Mouse (Mus musculus): ENCODE measurements at regions not wholly inside any gene's neighbourhood (a gene's known extent, or its start where the extent isn't known, plus 50 kb on each side); places are given as distances from the start of the nearest gene placed in this dataset.

GRCm38 (mm10) chrX:158920217-158920616, 289.9 kb upstream of the Rps6ka3 start:
- H3K36me3 ChIP-seq (replicated peaks), result no peaks in the 10 kb centered on the region
- H3K4me1 ChIP-seq, result peaks cover 10% of the 10 kb centered on the region
- H3K27me3 ChIP-seq (replicated peaks; ENCODE audit: low read depth, poor library complexity, severe bottlenecking), result peaks cover 61% of the 10 kb centered on the region
- no peak overlapping the region for H3K27ac ChIP-seq (replicated peaks)
- no peak overlapping the region for H3K4me3 ChIP-seq
- WGBS, result 48% methylated on average over 3 of the region's 3 CpGs
- no peaks in the 10 kb centered on the region for H3K9me3 ChIP-seq
- no peak for DNase-seq (ENCODE audit: low spot score)

- H3K27ac ChIP-seq (replicated peaks), result no peak overlapping the region
- H3K4me3 ChIP-seq, result no peak overlapping the region
- peaks cover 54% of the 10 kb centered on the region for H3K27me3 ChIP-seq (replicated peaks; ENCODE audit: low read depth, poor library complexity, severe bottlenecking)
- WGBS, result 44% methylated on average over 5 of the region's 5 CpGs
- DNase-seq (ENCODE audit: low spot score), result peak; percentile 16
- no peaks in the 10 kb centered on the region for H3K36me3 ChIP-seq (replicated peaks)
- no peaks in the 10 kb centered on the region for H3K9me3 ChIP-seq
- peaks cover 10% of the 10 kb centered on the region for H3K4me1 ChIP-seq
Observed at GRCm38 (mm10) chrX:158921424-158921823, 288.7 kb upstream of the Rps6ka3 start.

- Histone ChIP-seq H3K27ac (replicated peaks) (no peak overlapping the region), H3K4me1 (peaks cover 10% of the 10 kb centered on the region), H3K27me3 (replicated peaks; ENCODE audit: low read depth, poor library complexity, severe bottlenecking) (peaks cover 54% of the 10 kb centered on the region), H3K4me3 (peak overlapping the region; percentile 16; the same call in 1 of the 2 replicates), H3K36me3 (replicated peaks) (no peaks in the 10 kb centered on the region), H3K9me3 (no peaks in the 10 kb centered on the region)
- WGBS, result 29% methylated on average over 14 of the region's 14 CpGs
- peak; percentile 75 for DNase-seq (ENCODE audit: low spot score)
Observed at GRCm38 (mm10) chrX:158921838-158922450, 288.2 kb upstream of the Rps6ka3 start.

- no peaks in the 10 kb centered on the region for H3K36me3 ChIP-seq (replicated peaks)
- DNase-seq (ENCODE audit: low spot score), result peak; percentile 44
- no peak overlapping the region for H3K27ac ChIP-seq (replicated peaks)
- H3K4me1 ChIP-seq, result peaks cover 10% of the 10 kb centered on the region
- no peaks in the 10 kb centered on the region for H3K9me3 ChIP-seq
- H3K4me3 ChIP-seq, result peak overlapping the region; percentile 38
- WGBS, result 23% methylated on average over 14 of the region's 14 CpGs
- peaks cover 49% of the 10 kb centered on the region for H3K27me3 ChIP-seq (replicated peaks; ENCODE audit: low read depth, poor library complexity, severe bottlenecking)
Observed at GRCm38 (mm10) chrX:158923081-158923561, 287.0 kb upstream of the Rps6ka3 start.

- Histone ChIP-seq H3K27ac (replicated peaks) (no peak overlapping the region), H3K4me1 (peaks cover 10% of the 10 kb centered on the region), H3K27me3 (replicated peaks; ENCODE audit: low read depth, poor library complexity, severe bottlenecking) (peaks cover 41% of the 10 kb centered on the region), H3K9me3 (no peaks in the 10 kb centered on the region), H3K36me3 (replicated peaks) (no peaks in the 10 kb centered on the region), H3K4me3 (peak overlapping the region; percentile 38)
- 34% methylated on average over 17 of the region's 17 CpGs for WGBS
- no peak for DNase-seq (ENCODE audit: low spot score)
Observed at GRCm38 (mm10) chrX:158923657-158924489, 286.2 kb upstream of the Rps6ka3 start.

GRCm38 (mm10) chrX:158924490-158925398, 285.4 kb upstream of the Rps6ka3 start:
- H3K9me3 ChIP-seq, result no peaks in the 10 kb centered on the region
- WGBS, result 38% methylated on average over 6 of the region's 6 CpGs
- peaks cover 10% of the 10 kb centered on the region for H3K4me1 ChIP-seq
- peaks cover 33% of the 10 kb centered on the region for H3K27me3 ChIP-seq (replicated peaks; ENCODE audit: low read depth, poor library complexity, severe bottlenecking)
- H3K27ac ChIP-seq (replicated peaks), result no peak overlapping the region
- no peaks in the 10 kb centered on the region for H3K36me3 ChIP-seq (replicated peaks)
- no peak for DNase-seq (ENCODE audit: low spot score)
- 0 out of 2 replicates have a peak overlapping the region, but pooled peaks have one; percentile 38 for H3K4me3 ChIP-seq

- no peaks in the 10 kb centered on the region for H3K4me1 ChIP-seq
- peaks cover 21% of the 10 kb centered on the region for H3K27me3 ChIP-seq (replicated peaks; ENCODE audit: low read depth, poor library complexity, severe bottlenecking)
- H3K4me3 ChIP-seq, result no peak overlapping the region
- no peaks in the 10 kb centered on the region for H3K36me3 ChIP-seq (replicated peaks)
- no peak overlapping the region for H3K27ac ChIP-seq (replicated peaks)
- WGBS, result 81% methylated on average over 1 of the region's 1 CpGs
- no peak for DNase-seq (ENCODE audit: low spot score)
- H3K9me3 ChIP-seq, result no peaks in the 10 kb centered on the region
Observed at GRCm38 (mm10) chrX:158931864-158932263, 278.2 kb upstream of the Rps6ka3 start.

- DNase-seq (ENCODE audit: low spot score), result no peak
- Histone ChIP-seq H3K27me3 (replicated peaks; ENCODE audit: low read depth, poor library complexity, severe bottlenecking) (no peaks in the 10 kb centered on the region; the same call in 1 of the 2 replicates), H3K4me3 (no peak overlapping the region), H3K9me3 (no peaks in the 10 kb centered on the region), H3K27ac (replicated peaks) (no peak overlapping the region), H3K36me3 (replicated peaks) (no peaks in the 10 kb centered on the region), H3K4me1 (no peaks in the 10 kb centered on the region)
- WGBS, result 74% methylated on average over 4 of the region's 4 CpGs
Observed at GRCm38 (mm10) chrX:158947191-158947590, 262.9 kb upstream of the Rps6ka3 start.

GRCm38 (mm10) chrX:158971726-158972125, 238.4 kb upstream of the Rps6ka3 start:
- 69% methylated on average over 5 of the region's 5 CpGs for WGBS
- no peak for DNase-seq (ENCODE audit: low spot score)
- H3K4me1 ChIP-seq, result no peaks in the 10 kb centered on the region

GRCm38 (mm10) chrX:158976648-158977047, 233.5 kb upstream of the Rps6ka3 start:
- H3K9me3 ChIP-seq, result no peaks in the 10 kb centered on the region
- H3K27ac ChIP-seq (replicated peaks), result no peak overlapping the region
- no peak overlapping the region for H3K4me3 ChIP-seq
- no peaks in the 10 kb centered on the region for H3K4me1 ChIP-seq
- 55% methylated on average over 5 of the region's 5 CpGs for WGBS
- peaks cover 17% of the 10 kb centered on the region for H3K27me3 ChIP-seq (replicated peaks; ENCODE audit: low read depth, poor library complexity, severe bottlenecking)
- DNase-seq (ENCODE audit: low spot score), result no peak
- no peaks in the 10 kb centered on the region for H3K36me3 ChIP-seq (replicated peaks)

More at GRCm38 (mm10) chrX:158971726-158972125, 238.4 kb upstream of the Rps6ka3 start:
- Histone ChIP-seq H3K9me3 (no peaks in the 10 kb centered on the region), H3K36me3 (replicated peaks) (no peaks in the 10 kb centered on the region), H3K27ac (replicated peaks) (no peak overlapping the region), H3K27me3 (replicated peaks; ENCODE audit: low read depth, poor library complexity, severe bottlenecking) (peaks cover 12% of the 10 kb centered on the region), H3K4me3 (no peak overlapping the region)

GRCm38 (mm10) chrX:158984721-158985120, 225.4 kb upstream of the Rps6ka3 start:
- no peak overlapping the region for H3K27ac ChIP-seq (replicated peaks)
- peaks cover 32% of the 10 kb centered on the region for H3K27me3 ChIP-seq (replicated peaks; ENCODE audit: low read depth, poor library complexity, severe bottlenecking)
- H3K4me1 ChIP-seq, result no peaks in the 10 kb centered on the region
- no peaks in the 10 kb centered on the region for H3K9me3 ChIP-seq
- 92% methylated on average over 2 of the region's 2 CpGs for WGBS
- H3K4me3 ChIP-seq, result no peak overlapping the region
- H3K36me3 ChIP-seq (replicated peaks), result no peaks in the 10 kb centered on the region
- DNase-seq (ENCODE audit: low spot score), result no peak

GRCm38 (mm10) chrX:158987676-158988075, 222.4 kb upstream of the Rps6ka3 start:
- H3K4me3 ChIP-seq, result no peak overlapping the region
- DNase-seq (ENCODE audit: low spot score), result no peak
- H3K9me3 ChIP-seq, result no peaks in the 10 kb centered on the region
- H3K36me3 ChIP-seq (replicated peaks), result no peaks in the 10 kb centered on the region
- H3K27me3 ChIP-seq (replicated peaks; ENCODE audit: low read depth, poor library complexity, severe bottlenecking), result peaks cover 38% of the 10 kb centered on the region
- 58% methylated on average over 3 of the region's 3 CpGs for WGBS
- H3K4me1 ChIP-seq, result no peaks in the 10 kb centered on the region
- H3K27ac ChIP-seq (replicated peaks), result no peak overlapping the region

Measured in embryonic facial prominence, embryonic 10.5 days (tissue).